Comparison of ENCODE assay signal across 9 mouse cellular contexts in genomic region chr8:35070246-35070989, GRCm38 (mm10).
DNase-seq lines count a peak whose midpoint lies in the region; ATAC-seq and TF ChIP-seq lines count a peak whose summit lies in the region.
"Had no signal": no experiment of that assay in that cellular context is flagged by ENCODE, and none has a peak within 500 bp of the region (broad histone marks: within the 10 kb centered on the region; RNA-seq: fewer than 3 reads in every experiment).

No protein-coding gene starts in this region.

- TF ChIP-seq CTCF in kidney, adult 2 months (conservative IDR thresholded peaks at IDR 0.05; ENCODE audit: insufficient read depth, insufficient read length, low read depth, low read length): no peak

- TF ChIP-seq POLR2A in kidney, adult 2 months (IDR thresholded peaks at IDR 0.05; ENCODE audit: low read depth, low read length): no peak

- H3K9ac ChIP-seq in kidney, embryonic 15.5 days: no peak overlapping the region
- no peak overlapping the region for H3K9ac ChIP-seq in heart, embryonic 16.5 days (ENCODE audit: low read length)

- no peaks in the 10 kb centered on the region for H3K36me3 ChIP-seq in kidney, adult 2 months (ENCODE audit: control insufficient read depth, insufficient read depth, low read length)
- H3K36me3 ChIP-seq in kidney, embryonic 15.5 days: no peaks in the 10 kb centered on the region
- no peaks in the 10 kb centered on the region for H3K36me3 ChIP-seq in heart, embryonic 16.5 days (ENCODE audit: control insufficient read depth, insufficient read depth)

- H3K4me3 ChIP-seq in kidney, adult 2 months (ENCODE audit: insufficient read depth, low read depth, low read length): no peak overlapping the region
- H3K4me3 ChIP-seq in kidney, embryonic 15.5 days (replicated peaks): no peak overlapping the region
- H3K4me3 ChIP-seq in heart, embryonic 16.5 days (ENCODE audit: low read length): no peak overlapping the region

- H3K27me3 ChIP-seq in kidney, adult 2 months (replicated peaks; ENCODE audit: control insufficient read depth, insufficient read depth, low read length): no peaks in the 10 kb centered on the region
- H3K27me3 ChIP-seq in kidney, embryonic 15.5 days: no peaks in the 10 kb centered on the region
- H3K27me3 ChIP-seq in heart, embryonic 16.5 days (ENCODE audit: control insufficient read depth, insufficient read depth, low read length): no peaks in the 10 kb centered on the region

- no peak overlapping the region for H3K4me2 ChIP-seq in kidney, embryonic 15.5 days
- no peak overlapping the region for H3K4me2 ChIP-seq in heart, embryonic 16.5 days (ENCODE audit: low read depth, low read length)

- DNase-seq in kidney, adult 2 months: peak; percentile 3
- peak; percentile 27 for DNase-seq in ZHBTc4 (ENCODE audit: low read depth, low spot score)
- DNase-seq in natural killer cell, adult 2 months (ENCODE audit: low spot score in 2 of 2): no peak
- no peak for DNase-seq in retina, embryonic 14.5 days (ENCODE audit: low spot score)
- DNase-seq: kidney, postnatal 25 days had no signal

- 73% methylated on average over 7 of the region's 7 CpGs for WGBS in kidney, adult 2 months
- 70% methylated on average over 7 of the region's 7 CpGs for WGBS in kidney, embryonic 15.5 days
- 56% methylated on average over 7 of the region's 7 CpGs for WGBS in heart, embryonic 16.5 days

- no peak for ATAC-seq in kidney, embryonic 15.5 days (replicated peaks; ENCODE audit: low FRiP score)
- ATAC-seq in heart, embryonic 16.5 days (replicated peaks; ENCODE audit: extremely low read depth, insufficient read depth, low FRiP score): peak; percentile 63
- ATAC-seq in megakaryocyte, adult 5-6 weeks (ENCODE audit: poor library complexity, severe bottlenecking): peak; percentile 45
- no peak for ATAC-seq in monocyte, adult 5-6 weeks (replicated peaks; ENCODE audit: insufficient number of reproducible peaks, low FRiP score, low TSS enrichment, poor library complexity, severe bottlenecking)

- H3K4me1 ChIP-seq in kidney, adult 2 months (ENCODE audit: control insufficient read depth, insufficient read depth, low read length): no peaks in the 10 kb centered on the region
- no peaks in the 10 kb centered on the region for H3K4me1 ChIP-seq in kidney, embryonic 15.5 days
- 0 out of 2 replicates have a peak, but pooled peaks cover 3% of the 10 kb centered on the region for H3K4me1 ChIP-seq in heart, embryonic 16.5 days (ENCODE audit: control insufficient read depth, insufficient read depth, low read length)

- H3K9me3 ChIP-seq in kidney, embryonic 15.5 days (replicated peaks): no peaks in the 10 kb centered on the region
- H3K9me3 ChIP-seq in heart, embryonic 16.5 days (replicated peaks; ENCODE audit: control insufficient read depth, low read length): no peaks in the 10 kb centered on the region; the same call in 1 of the 2 replicates

- H3K27ac ChIP-seq in kidney, adult 2 months (ENCODE audit: insufficient read depth, low read depth, low read length): no peak overlapping the region
- H3K27ac ChIP-seq in kidney, embryonic 15.5 days: no peak overlapping the region
- peak overlapping the region; percentile 63 for H3K27ac ChIP-seq in heart, embryonic 16.5 days (ENCODE audit: low read length)

Comparison
In these comparisons a context has a peak if more than half of its experiments do, and no peak if none do; other contexts are left out.
1. DNase-seq: peak in kidney, adult 2 months (single experiment) and ZHBTc4 (single experiment); none in natural killer cell, adult 2 months (0 of 2) and retina, embryonic 14.5 days (single experiment).
2. ATAC-seq: peak in heart, embryonic 16.5 days (single experiment) and megakaryocyte, adult 5-6 weeks (single experiment); none in kidney, embryonic 15.5 days (single experiment) and monocyte, adult 5-6 weeks (single experiment).